Mouse (Mus musculus) heart, embryonic 15.5 days (tissue): Measurements from ENCODE around the gene Emc7. TPM values are rescaled to one million over a fixed set of nuclear protein-coding genes. Genes with fewer than 3 reads are reported as not detected.

ENCODE experiments used
- polyA plus RNA-seq: library from polyadenylated mRNA; unstranded; fragments of >200 nt; fragmentation: Nextera tagmentation; extraction: Ambion mirVana; gene quantifications from 2 replicates; pipeline ENCODE4 v1.2.1, GENCODE M21; 2015

Emc7 gene
- polyA plus RNA-seq, 1 experiment from 2014 or later = 16.4 TPM

Other genes starting within 250 kb of the Emc7 start
- 10.4 and 11.9 TPM in 2 replicates for gene Lpcat4, start 215.5 kb upstream of the Emc7 start, polyA plus RNA-seq
- gene Nutm1, start 195.7 kb upstream of the Emc7 start, polyA plus RNA-seq = not detected in 2 replicates
- 159 and 160 TPM in 2 replicates for gene Nop10, start 193.1 kb upstream of the Emc7 start, polyA plus RNA-seq
- 9.6 and 11.4 TPM in 2 replicates for gene Slc12a6, start 189.2 kb upstream of the Emc7 start, polyA plus RNA-seq
- gene Gm21985, start 188.7 kb upstream of the Emc7 start, polyA plus RNA-seq = not detected in 2 replicates
- gene Emc4, start 87.0 kb upstream of the Emc7 start, polyA plus RNA-seq = 92.2 and 97.4 TPM in 2 replicates
- 19.9 and 20.6 TPM in 2 replicates for gene Katnbl1, start 75.8 kb upstream of the Emc7 start, polyA plus RNA-seq
- not detected in 2 replicates for gene Chrm5, start 25.8 kb downstream of the Emc7 start, polyA plus RNA-seq
- 5.1 and 5.3 TPM in 2 replicates for gene Aven, start 38.0 kb downstream of the Emc7 start, polyA plus RNA-seq